Mouse (Mus musculus): ENCODE measurements at regions not wholly inside any gene's neighbourhood (a gene's known extent, or its start where the extent isn't known, plus 50 kb on each side); places are given as distances from the start of the nearest gene placed in this dataset.

DNA sequence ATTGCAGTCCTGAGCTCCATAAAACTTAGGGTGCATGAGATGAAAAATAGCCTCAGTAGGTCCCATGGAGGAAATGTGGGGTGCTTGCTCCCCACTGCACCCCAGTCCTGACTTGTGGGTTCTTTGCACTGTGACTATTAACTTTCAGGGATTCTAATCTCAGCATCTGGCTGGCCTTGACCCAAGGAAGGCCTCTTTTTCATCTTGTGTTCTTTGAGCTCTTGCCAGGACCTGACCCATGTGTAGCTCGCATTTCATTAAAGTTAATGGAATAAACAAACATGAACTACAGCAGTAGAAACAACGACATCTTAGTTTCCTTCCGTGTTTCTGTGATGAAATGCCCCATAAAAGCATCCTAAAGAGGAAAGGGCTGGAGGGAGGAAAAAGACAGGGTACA lies 96.4 kb upstream of the Vash1 start:
- TF ChIP-seq CTCF (IDR thresholded peaks at IDR 0.05; ENCODE audit: low read depth) (no peak), EP300 (IDR thresholded peaks at IDR 0.05; ENCODE audit: low read depth) (no peak)

Measured in liver, postnatal 0 days (tissue).